Mouse (Mus musculus) forebrain, postnatal 0 days (tissue): ENCODE results near the gene Lztr1. TPM values are rescaled to one million over a fixed set of nuclear protein-coding genes. Genes with fewer than 3 reads are reported as not detected.

Source experiments
- ATAC-seq: fragments of 200-750 bp; cut with Nextera tagmentation; 2 replicates; pipeline ENCODE4 v1.8.0; 2017; ENCODE audit warnings: mild to moderate bottlenecking, moderate library complexity
- DNase-seq: peaks from one replicate; pipeline ENCODE4 v3.0.0-alpha.2; 2015
- H3K27ac ChIP-seq: fragments of 300-500 bp; sonication (generic); 2 replicates; pipeline ENCODE4 v1.5.1; 2014; ENCODE audit warnings: low read depth, mild to moderate bottlenecking, antibody characterized with exemption, low read length, moderate library complexity, mixed read lengths
- H3K27me3 ChIP-seq: fragments of 300-500 bp; sonication (generic); 2 replicates; pipeline ENCODE4 v1.6.1; 2014; ENCODE audit warnings: mild to moderate bottlenecking, low read length, mixed read lengths; ENCODE audit not compliant: insufficient read depth
- H3K36me3 ChIP-seq: fragments of 300-500 bp; sonication (generic); 2 replicates; pipeline ENCODE4 v1.6.1; 2014; ENCODE audit warnings: mild to moderate bottlenecking, moderate library complexity; ENCODE audit not compliant: insufficient read depth
- H3K4me1 ChIP-seq: fragments of 300-500 bp; sonication (generic); 2 replicates; pipeline ENCODE4 v1.6.1; 2014; ENCODE audit warnings: antibody characterized with exemption; ENCODE audit not compliant: insufficient read depth
- H3K4me2 ChIP-seq: fragments of 300-500 bp; sonication (generic); 2 replicates; pipeline ENCODE4 v1.6.1; 2014; ENCODE audit warnings: low read depth, mild to moderate bottlenecking, moderate library complexity
- H3K4me3 ChIP-seq: fragments of 300-500 bp; sonication (generic); 2 replicates; pipeline ENCODE4 v1.5.1; 2014; ENCODE audit warnings: low read depth, low read length, mixed read lengths
- H3K9ac ChIP-seq: fragments of 300-500 bp; sonication (generic); 2 replicates; pipeline ENCODE4 v1.6.1; 2014; ENCODE audit warnings: mild to moderate bottlenecking
- H3K9me3 ChIP-seq: fragments of 300-500 bp; sonication (generic); 2 replicates; pipeline ENCODE4 v1.6.1; 2016; ENCODE audit warnings: low read length
- CTCF ChIP-seq: sonication (generic); IDR thresholded peaks from 2 replicates; pipeline ENCODE4 v1.5.1; 2016; ENCODE audit warnings: antibody characterized with exemption, control low read depth, low read depth
- WGBS: fragments of 180-500 bp; shearing (Covaris S2); extraction: QIAGEN DNeasy Blood & Tissue Kit; methylation state at CpG from one replicate; pipeline ENCODE4 v1.1.7; 2014; 5-methylcytosine and 5-hydroxymethylcytosine counted together
- polyA plus RNA-seq: library from polyadenylated mRNA; unstranded; fragments of >200 nt; fragmentation: Nextera tagmentation; extraction: Ambion mirVana; gene quantifications from 2 replicates; pipeline ENCODE4 v1.2.1, GENCODE M21; 2015
- total RNA-seq: library from RNA; depleted of rRNA; stranded (reverse); fragments of >200 nt; gene quantifications from 2 replicates; pipeline ENCODE4 v1.2.3, GENCODE M21; 2014

The Lztr1 gene
- total and polyA plus RNA-seq, 2 experiments from 2014 or later = 103 to 244 TPM

DNA sequence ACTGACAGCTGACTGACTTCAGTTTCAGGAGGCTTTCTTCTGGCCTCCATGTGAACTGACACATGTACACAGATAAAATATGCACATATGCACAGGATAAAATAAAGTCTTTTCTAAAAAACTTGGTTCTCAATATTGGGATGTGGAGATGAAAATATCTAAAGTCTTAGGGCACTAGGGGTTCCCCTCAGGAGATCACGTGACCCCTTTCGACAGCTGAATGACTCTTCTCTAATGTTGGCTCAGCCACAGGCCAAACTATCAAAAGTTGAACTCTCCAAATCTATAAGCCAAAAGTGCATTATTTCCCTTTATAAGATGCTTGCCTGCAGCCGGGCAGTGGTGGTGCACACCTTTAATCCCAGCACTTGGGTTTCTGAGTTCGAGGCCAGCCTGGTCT lies 47.7 kb downstream of the Lztr1 start:
- no peak for ATAC-seq
- Histone ChIP-seq H3K36me3 (no peaks in the 10 kb centered on the region), H3K9me3 (no peaks in the 10 kb centered on the region), H3K9ac (no peak overlapping the region), H3K4me1 (no peaks in the 10 kb centered on the region), H3K4me3 (no peak overlapping the region), H3K4me2 (no peak overlapping the region), H3K27me3 (no peaks in the 10 kb centered on the region), H3K27ac (no peak overlapping the region)
- no peak for DNase-seq
- no peak for TF ChIP-seq CTCF
- WGBS = 89% methylated on average over 4 of the region's 4 CpGs

- no peak for TF ChIP-seq CTCF
- no peak for DNase-seq
These were observed 48.4 kb downstream of the Lztr1 start for GRCm38 (mm10) chr16:17556907-17557306.

GRCm38 (mm10) chr16:17557947-17558480 lies 49.5 kb downstream of the Lztr1 start:
- ATAC-seq (0 out of 2 replicates have a peak, but pooled peaks have one; percentile 10), DNase-seq (peak; percentile 78)
- Histone ChIP-seq H3K4me2 (no peak overlapping the region), H3K27me3 (peaks cover 5% of the 10 kb centered on the region; the same call in 1 of the 2 replicates), H3K9me3 (no peaks in the 10 kb centered on the region), H3K4me1 (0 out of 2 replicates have a peak, but pooled peaks cover 5% of the 10 kb centered on the region), H3K27ac (no peak overlapping the region), H3K4me3 (no peak overlapping the region), H3K36me3 (no peaks in the 10 kb centered on the region), H3K9ac (no peak overlapping the region)
- WGBS = 1% methylated on average over 5 of the region's 5 CpGs
- peak; percentile 98 for TF ChIP-seq CTCF

More at GRCm38 (mm10) chr16:17556907-17557306, 48.4 kb downstream of the Lztr1 start:
- 62% methylated on average over 4 of the region's 4 CpGs for WGBS
- Histone ChIP-seq H3K9ac (no peak overlapping the region), H3K9me3 (no peaks in the 10 kb centered on the region), H3K4me1 (0 out of 2 replicates have a peak, but pooled peaks cover 5% of the 10 kb centered on the region), H3K27me3 (peaks cover 3% of the 10 kb centered on the region; the same call in 1 of the 2 replicates), H3K36me3 (no peaks in the 10 kb centered on the region), H3K27ac (no peak overlapping the region), H3K4me2 (no peak overlapping the region), H3K4me3 (no peak overlapping the region)
- no peak for ATAC-seq

- WGBS = 3% methylated on average over 5 of the region's 5 CpGs
- Histone ChIP-seq H3K4me1 (0 out of 2 replicates have a peak, but pooled peaks cover 5% of the 10 kb centered on the region), H3K9me3 (no peaks in the 10 kb centered on the region), H3K27ac (no peak overlapping the region), H3K4me2 (no peak overlapping the region), H3K36me3 (no peaks in the 10 kb centered on the region), H3K9ac (no peak overlapping the region), H3K4me3 (no peak overlapping the region), H3K27me3 (peaks cover 5% of the 10 kb centered on the region; the same call in 1 of the 2 replicates)
- ATAC-seq (no peak), DNase-seq (no peak)
- TF ChIP-seq CTCF = no peak
These were observed 50.3 kb downstream of the Lztr1 start for GRCm38 (mm10) chr16:17558811-17559210.

DNA sequence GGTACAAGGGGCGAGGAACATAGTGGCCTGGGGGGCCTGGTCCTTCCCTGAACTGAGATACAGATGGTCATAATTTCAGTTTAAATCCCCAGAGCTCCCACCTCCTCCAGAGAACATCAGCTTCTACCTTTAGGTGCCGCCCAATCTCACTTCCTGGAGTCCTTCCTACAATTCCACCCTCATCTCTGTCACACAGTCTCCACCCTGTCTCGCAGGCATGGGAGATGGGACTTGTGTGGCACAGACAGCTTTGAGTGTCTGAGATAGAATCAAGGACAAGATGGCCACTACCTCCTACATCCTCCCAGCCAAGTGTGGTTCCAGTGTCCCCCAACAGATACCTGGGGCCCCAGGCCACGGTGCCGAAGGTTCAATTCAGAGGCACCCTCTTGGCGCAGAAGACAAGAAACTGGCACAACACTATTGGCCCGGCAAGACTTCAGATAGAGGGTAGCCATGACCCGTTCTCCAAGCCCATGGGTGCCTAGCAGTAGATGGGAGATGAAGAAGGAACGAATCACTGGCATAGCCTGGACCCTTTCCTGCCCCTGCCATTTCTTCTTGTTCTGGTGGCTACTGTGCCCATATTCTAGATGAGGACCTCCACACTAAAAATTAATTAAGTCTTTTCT lies 51.0 kb downstream of the Lztr1 start:
- DNase-seq = no peak
- Histone ChIP-seq H3K27me3 (peaks cover 5% of the 10 kb centered on the region; the same call in 1 of the 2 replicates), H3K9me3 (no peaks in the 10 kb centered on the region), H3K9ac (no peak overlapping the region), H3K36me3 (no peaks in the 10 kb centered on the region), H3K27ac (no peak overlapping the region), H3K4me1 (0 out of 2 replicates have a peak, but pooled peaks cover 5% of the 10 kb centered on the region), H3K4me2 (no peak overlapping the region), H3K4me3 (no peak overlapping the region)
- 63% methylated on average over 9 of the region's 9 CpGs for WGBS
- no peak for TF ChIP-seq CTCF
- no peak for ATAC-seq

- Histone ChIP-seq H3K4me3 (peak within 1 kb of the TSS; percentile 19), H3K27ac (peak within 1 kb of the TSS; percentile 67), H3K36me3 (no peaks in the 10 kb centered on the region), H3K27me3 (peaks cover 5% of the 10 kb centered on the region; the same call in 1 of the 2 replicates), H3K4me2 (peak within 1 kb of the TSS; percentile 39), H3K4me1 (0 out of 2 replicates have a peak, but pooled peaks cover 5% of the 10 kb centered on the region), H3K9me3 (no peaks in the 10 kb centered on the region), H3K9ac (peak within 1 kb of the TSS; percentile 18; the same call in 1 of the 2 replicates)
- DNase-seq (peak; percentile 53), ATAC-seq (peak; percentile 78)
- under 1% methylated on average over 22 of the region's 22 CpGs for WGBS
- TF ChIP-seq CTCF = no peak
These were observed 52.8 kb downstream of the Lztr1 start, which contains the start of gene Lrrc74b for GRCm38 (mm10) chr16:17561128-17561750. TSS of gene Lrrc74b (minus strand) at chr16:17561247.
